Mouse (Mus musculus) hindbrain, embryonic 11.5 days (tissue): ENCODE measurements around the gene Btg1. TPM values are rescaled to one million over a fixed set of nuclear protein-coding genes. Genes with fewer than 3 reads are reported as not detected.

Source experiments
- ATAC-seq: fragments of 200-750 bp; cut with Nextera tagmentation; 2 replicates; pipeline ENCODE4 v1.8.0; 2017; ENCODE audit warnings: mild to moderate bottlenecking, moderate TSS enrichment, moderate library complexity; ENCODE audit not compliant: low FRiP score
- DNase-seq: peaks from one replicate; pipeline ENCODE4 v3.0.0-alpha.2; 2015; ENCODE audit warnings: low spot score
- H3K27ac ChIP-seq: fragments of 300-500 bp; sonication (generic); 2 replicates; pipeline ENCODE4 v1.5.1; 2014; ENCODE audit warnings: mild to moderate bottlenecking, low read depth, low read length
- H3K27me3 ChIP-seq: fragments of 300-500 bp; sonication (generic); 2 replicates; pipeline ENCODE4 v1.6.1; 2014; ENCODE audit warnings: mild to moderate bottlenecking, low read length, moderate library complexity, mixed read lengths; ENCODE audit not compliant: control insufficient read depth, insufficient read depth
- H3K36me3 ChIP-seq: fragments of 300-500 bp; sonication (generic); 2 replicates; pipeline ENCODE4 v1.6.1; 2014; ENCODE audit warnings: mild to moderate bottlenecking, low read length, moderate library complexity, mixed read lengths; ENCODE audit not compliant: control insufficient read depth, insufficient read depth
- H3K4me1 ChIP-seq: fragments of 300-500 bp; sonication (generic); replicated peaks from 2 replicates; pipeline ENCODE4 v1.6.1; 2014; ENCODE audit warnings: low read length, mixed read lengths; ENCODE audit not compliant: control insufficient read depth, insufficient read depth
- H3K4me2 ChIP-seq: fragments of 300-500 bp; sonication (generic); replicated peaks from 2 replicates; pipeline ENCODE4 v1.6.1; 2014; ENCODE audit warnings: mild to moderate bottlenecking, low read depth, low read length
- H3K4me3 ChIP-seq: fragments of 300-500 bp; sonication (generic); 2 replicates; pipeline ENCODE4 v1.5.1; 2014; ENCODE audit warnings: low read depth, low read length
- H3K9ac ChIP-seq: fragments of 300-500 bp; sonication (generic); 2 replicates; pipeline ENCODE4 v1.6.1; 2014; ENCODE audit warnings: low read depth, low read length
- H3K9me3 ChIP-seq: fragments of 300-500 bp; sonication (generic); 2 replicates; pipeline ENCODE4 v1.6.1; 2016; ENCODE audit warnings: low read length; ENCODE audit not compliant: control insufficient read depth
- WGBS: fragments of 180-500 bp; shearing (Covaris S2); extraction: QIAGEN DNeasy Blood & Tissue Kit; methylation state at CpG from one replicate; pipeline ENCODE4 v1.1.7; 2014; 5-methylcytosine and 5-hydroxymethylcytosine counted together
- polyA plus RNA-seq: library from polyadenylated mRNA; unstranded; fragments of >200 nt; fragmentation: Nextera tagmentation; extraction: Ambion mirVana; gene quantifications from 2 replicates; pipeline ENCODE4 v1.2.1, GENCODE M21; 2014

Gene Btg1
- polyA plus RNA-seq, 1 experiment from 2014 or later: 57.6 TPM

GRCm38 (mm10) chr10:96625061-96625460 is 8.3 kb downstream of the Btg1 start:
- Histone ChIP-seq H3K36me3 (no peaks in the 10 kb centered on the region), H3K4me2 (no peak overlapping the region), H3K9ac (no peak overlapping the region), H3K9me3 (no peaks in the 10 kb centered on the region), H3K4me3 (no peak overlapping the region), H3K27ac (no peak overlapping the region), H3K27me3 (no peaks in the 10 kb centered on the region), H3K4me1 (peaks cover 2% of the 10 kb centered on the region; the same call in 1 of the 2 replicates)
- ATAC-seq (no peak), DNase-seq (no peak)
- WGBS: 95% methylated on average over 4 of the region's 4 CpGs

- no peaks in the 10 kb centered on the region for H3K9me3 ChIP-seq
- H3K4me1 ChIP-seq: peaks cover 2% of the 10 kb centered on the region; the same call in 1 of the 2 replicates
- DNase-seq (no peak), ATAC-seq (no peak)
- no peak overlapping the region for H3K27ac ChIP-seq
- no peaks in the 10 kb centered on the region for H3K27me3 ChIP-seq
- H3K36me3 ChIP-seq: no peaks in the 10 kb centered on the region
- H3K9ac ChIP-seq: no peak overlapping the region
- H3K4me2 ChIP-seq: no peak overlapping the region
- 83% methylated on average over 4 of the region's 4 CpGs for WGBS
- no peak overlapping the region for H3K4me3 ChIP-seq
Measured at GRCm38 (mm10) chr10:96625682-96626081, 8.9 kb downstream of the Btg1 start.

- H3K4me3 ChIP-seq: no peak overlapping the region
- no peaks in the 10 kb centered on the region for H3K27me3 ChIP-seq
- no peaks in the 10 kb centered on the region for H3K9me3 ChIP-seq
- no peaks in the 10 kb centered on the region for H3K36me3 ChIP-seq
- no peaks in the 10 kb centered on the region; the same call in 1 of the 2 replicates for H3K4me1 ChIP-seq
- H3K27ac ChIP-seq: no peak overlapping the region
- no peak overlapping the region for H3K9ac ChIP-seq
- no peak overlapping the region for H3K4me2 ChIP-seq
- no peak for ATAC-seq
- 92% methylated on average over 10 of the region's 10 CpGs for WGBS
- DNase-seq: no peak
Measured at GRCm38 (mm10) chr10:96626120-96626750, 9.4 kb downstream of the Btg1 start.

GRCm38 (mm10) chr10:96627332-96627731 is 10.5 kb downstream of the Btg1 start:
- no peaks in the 10 kb centered on the region for H3K9me3 ChIP-seq
- no peak overlapping the region for H3K27ac ChIP-seq
- ATAC-seq (no peak), DNase-seq (no peak)
- H3K4me2 ChIP-seq: no peak overlapping the region
- H3K36me3 ChIP-seq: no peaks in the 10 kb centered on the region
- H3K27me3 ChIP-seq: no peaks in the 10 kb centered on the region
- no peaks in the 10 kb centered on the region; the same call in 1 of the 2 replicates for H3K4me1 ChIP-seq
- WGBS: 92% methylated on average over 10 of the region's 10 CpGs
- no peak overlapping the region for H3K4me3 ChIP-seq
- H3K9ac ChIP-seq: no peak overlapping the region

GRCm38 (mm10) chr10:96628100-96628912 is 11.5 kb downstream of the Btg1 start:
- DNase-seq (no peak), ATAC-seq (no peak)
- H3K27me3 ChIP-seq: no peaks in the 10 kb centered on the region
- H3K27ac ChIP-seq: no peak overlapping the region
- H3K4me1 ChIP-seq: no peaks in the 10 kb centered on the region; the same call in 1 of the 2 replicates
- H3K9ac ChIP-seq: no peak overlapping the region
- H3K36me3 ChIP-seq: no peaks in the 10 kb centered on the region
- H3K9me3 ChIP-seq: no peaks in the 10 kb centered on the region
- H3K4me2 ChIP-seq: no peak overlapping the region
- no peak overlapping the region for H3K4me3 ChIP-seq
- WGBS: 90% methylated on average over 16 of the region's 16 CpGs

- ATAC-seq (no peak), DNase-seq (no peak)
- H3K36me3 ChIP-seq: no peaks in the 10 kb centered on the region
- no peak overlapping the region for H3K4me3 ChIP-seq
- H3K9me3 ChIP-seq: no peaks in the 10 kb centered on the region
- no peaks in the 10 kb centered on the region for H3K27me3 ChIP-seq
- no peak overlapping the region for H3K4me2 ChIP-seq
- H3K9ac ChIP-seq: no peak overlapping the region
- 93% methylated on average over 7 of the region's 7 CpGs for WGBS
- no peak overlapping the region for H3K27ac ChIP-seq
- H3K4me1 ChIP-seq: no peaks in the 10 kb centered on the region; the same call in 1 of the 2 replicates
Measured at GRCm38 (mm10) chr10:96628913-96629199, 12.1 kb downstream of the Btg1 start.

GRCm38 (mm10) chr10:96630110-96630509 is 13.3 kb downstream of the Btg1 start:
- ATAC-seq (no peak), DNase-seq (no peak)
- Histone ChIP-seq H3K4me3 (no peak overlapping the region), H3K27ac (no peak overlapping the region), H3K4me1 (no peaks in the 10 kb centered on the region; the same call in 1 of the 2 replicates), H3K4me2 (no peak overlapping the region), H3K27me3 (no peaks in the 10 kb centered on the region), H3K36me3 (no peaks in the 10 kb centered on the region), H3K9me3 (no peaks in the 10 kb centered on the region), H3K9ac (no peak overlapping the region)
- WGBS: 80% methylated on average over 5 of the region's 5 CpGs

- DNase-seq (no peak), ATAC-seq (no peak)
- Histone ChIP-seq H3K4me1 (no peaks in the 10 kb centered on the region; the same call in 1 of the 2 replicates), H3K36me3 (no peaks in the 10 kb centered on the region), H3K27me3 (no peaks in the 10 kb centered on the region), H3K4me2 (no peak overlapping the region), H3K9me3 (no peaks in the 10 kb centered on the region), H3K27ac (no peak overlapping the region), H3K4me3 (no peak overlapping the region), H3K9ac (no peak overlapping the region)
- 60% methylated on average over 9 of the region's 9 CpGs for WGBS
Measured at GRCm38 (mm10) chr10:96631066-96631711, 14.4 kb downstream of the Btg1 start.
